In genomic region chr4:120924554-120925299, GRCm38 (mm10) we compare ENCODE assay signal across 8 mouse cellular contexts. TPM values are rescaled to one million over a fixed set of nuclear protein-coding genes. Genes with fewer than 3 reads are reported as not detected.
A peak's percentile ranks its signal among the peaks of the same experiment; 100 is the strongest.
DNase-seq lines count a peak whose midpoint lies in the region; ATAC-seq lines count a peak whose summit lies in the region.

Exo5 (minus strand) TSS chr4:120925017.

- WGBS in heart, embryonic 13.5 days = under 1% methylated on average over 33 of the region's 33 CpGs
- WGBS in liver, embryonic 12.5 days (ENCODE audit: insufficient replicate concordance) = under 1% methylated on average over 33 of the region's 33 CpGs
- WGBS in stomach, embryonic 15.5 days = under 1% methylated on average over 33 of the region's 33 CpGs

- ATAC-seq in heart, embryonic 13.5 days (ENCODE audit: extremely low read depth, insufficient number of reproducible peaks, low FRiP score, low TSS enrichment) = peak; percentile 87
- peak; percentile 99 for ATAC-seq in liver, embryonic 12.5 days
- peak; percentile 99 for ATAC-seq in stomach, embryonic 15.5 days (ENCODE audit: insufficient read depth, low FRiP score, low read depth)

- DNase-seq in CD4-positive helper T cell, adult 2 months (ENCODE audit: low read depth, low spot score) = peak; percentile 95
- peak; percentile 34 for DNase-seq in fat pad, adult 2 months (ENCODE audit: extremely low read depth, low read depth, low spot score)
- peak; percentile 96 for DNase-seq in kidney, postnatal 10 days
- DNase-seq in natural killer cell, adult 2 months (ENCODE audit: low spot score in 2 of 2) = peak; percentile 89 to 93

- H3K36me3 ChIP-seq in heart, embryonic 13.5 days = peaks cover 32% of the 10 kb centered on the region
- peaks cover 22% of the 10 kb centered on the region for H3K36me3 ChIP-seq in liver, embryonic 12.5 days
- H3K36me3 ChIP-seq in stomach, embryonic 15.5 days = peaks cover 19% of the 10 kb centered on the region

- no peaks in the 10 kb centered on the region for H3K9me3 ChIP-seq in heart, embryonic 13.5 days
- 0 out of 2 replicates have a peak, but pooled peaks cover 4% of the 10 kb centered on the region for H3K9me3 ChIP-seq in liver, embryonic 12.5 days (replicated peaks)
- H3K9me3 ChIP-seq in stomach, embryonic 15.5 days = no peaks in the 10 kb centered on the region

- H3K4me3 ChIP-seq in brown adipose tissue, adult 24 weeks (ENCODE audit: insufficient read depth, low read depth, low read length) = peak within 1 kb of the TSS; percentile 88
- H3K4me3 ChIP-seq in heart, embryonic 13.5 days = peak within 1 kb of the TSS; percentile 71
- H3K4me3 ChIP-seq in liver, embryonic 12.5 days = peak within 1 kb of the TSS; percentile 76
- H3K4me3 ChIP-seq in stomach, embryonic 15.5 days (replicated peaks) = peak within 1 kb of the TSS; percentile 72

- peak within 1 kb of the TSS; percentile 87 for H3K27ac ChIP-seq in brown adipose tissue, adult 24 weeks (replicated peaks; ENCODE audit: low read depth, low read length)
- H3K27ac ChIP-seq in heart, embryonic 13.5 days (replicated peaks) = peak within 1 kb of the TSS; percentile 87
- H3K27ac ChIP-seq in liver, embryonic 12.5 days = peak within 1 kb of the TSS; percentile 84
- H3K27ac ChIP-seq in stomach, embryonic 15.5 days = peak within 1 kb of the TSS; percentile 89

- H3K9ac ChIP-seq in heart, embryonic 13.5 days = peak within 1 kb of the TSS; percentile 86
- peak within 1 kb of the TSS; percentile 78 for H3K9ac ChIP-seq in liver, embryonic 12.5 days
- H3K9ac ChIP-seq in stomach, embryonic 15.5 days = peak within 1 kb of the TSS; percentile 68

- H3K27me3 ChIP-seq in heart, embryonic 13.5 days (replicated peaks) = no peaks in the 10 kb centered on the region
- no peaks in the 10 kb centered on the region for H3K27me3 ChIP-seq in liver, embryonic 12.5 days (replicated peaks)
- no peaks in the 10 kb centered on the region for H3K27me3 ChIP-seq in stomach, embryonic 15.5 days (replicated peaks)

- no peaks in the 10 kb centered on the region for H3K4me1 ChIP-seq in brown adipose tissue, adult 24 weeks (ENCODE audit: control insufficient read depth, insufficient read depth, insufficient read length, low read length)
- H3K4me1 ChIP-seq in heart, embryonic 13.5 days = peaks cover 12% of the 10 kb centered on the region
- peaks cover 21% of the 10 kb centered on the region for H3K4me1 ChIP-seq in liver, embryonic 12.5 days
- peaks cover 3% of the 10 kb centered on the region; the same call in 1 of the 2 replicates for H3K4me1 ChIP-seq in stomach, embryonic 15.5 days

- peak within 1 kb of the TSS; percentile 85 for H3K4me2 ChIP-seq in heart, embryonic 13.5 days
- peak within 1 kb of the TSS; percentile 71 for H3K4me2 ChIP-seq in liver, embryonic 12.5 days
- peak within 1 kb of the TSS; percentile 62 for H3K4me2 ChIP-seq in stomach, embryonic 15.5 days

RNA-seq across cellular contexts. Expression of gene Exo5, which starts in this region (rescaled TPM):
- 1.9 and 4.1 TPM in 2 replicates for polyA plus RNA-seq in brown adipose tissue, adult 24 weeks (2012; ENCODE audit: insufficient read depth, insufficient read length, missing spikeins)
- 10.4 and 11.9 TPM in 2 replicates for polyA plus RNA-seq in heart, embryonic 13.5 days (2015; fragmentation: Nextera tagmentation; extraction: Ambion mirVana)
- polyA plus RNA-seq in liver, embryonic 12.5 days (2016; fragmentation: Nextera tagmentation; extraction: Ambion mirVana) = 9.8 and 11.7 TPM in 2 replicates
- 23.8 and 25.6 TPM in 2 replicates for polyA plus RNA-seq in stomach, embryonic 15.5 days (2015; fragmentation: Nextera tagmentation; extraction: Ambion mirVana)

Comparison
In these comparisons a context has a peak if more than half of its experiments do, and no peak if none do; other contexts are left out.
1. Peak in every context shown above with its lines: DNase-seq, ATAC-seq, H3K4me3 ChIP-seq and H3K27ac ChIP-seq.
2. DNase-seq: peak in every context shown above with its lines; median percentile 96 in kidney, postnatal 10 days; 95 in CD4-positive helper T cell, adult 2 months; 91 in natural killer cell, adult 2 months; 34 in fat pad, adult 2 months.